Mouse (Mus musculus): ENCODE results near the gene Pgm5. TPM values are rescaled to one million over a fixed set of nuclear protein-coding genes. Genes with fewer than 3 reads are reported as not detected.
A peak's percentile ranks its signal among the peaks of the same experiment; 100 is the strongest.

Gene Pgm5
- polyA plus RNA-seq, 1 experiment from 2014 or later: 0.31 TPM

GRCm38 (mm10) chr19:24665771-24666170 lies 195.9 kb downstream of the Pgm5 start:
- no peak for ATAC-seq
- WGBS: 75% methylated on average over 11 of the region's 11 CpGs

GRCm38 (mm10) chr19:24662346-24662745 lies 199.3 kb downstream of the Pgm5 start:
- no peaks in the 10 kb centered on the region for H3K4me1 ChIP-seq (replicated peaks)
- H3K4me2 ChIP-seq (replicated peaks): no peak overlapping the region
- no peaks in the 10 kb centered on the region for H3K27me3 ChIP-seq
- H3K9me3 ChIP-seq: no peaks in the 10 kb centered on the region
- no peak overlapping the region for H3K9ac ChIP-seq (replicated peaks)
- WGBS: 100% methylated on average over 2 of the region's 2 CpGs
- no peak overlapping the region for H3K4me3 ChIP-seq (replicated peaks)
- no peak overlapping the region for H3K27ac ChIP-seq
- H3K36me3 ChIP-seq: no peaks in the 10 kb centered on the region
- ATAC-seq: no peak

More at GRCm38 (mm10) chr19:24665771-24666170, 195.9 kb downstream of the Pgm5 start:
- Histone ChIP-seq H3K9me3 (no peaks in the 10 kb centered on the region), H3K9ac (replicated peaks) (no peak overlapping the region), H3K4me2 (replicated peaks) (no peak overlapping the region), H3K27ac (no peak overlapping the region), H3K4me3 (replicated peaks) (no peak overlapping the region), H3K4me1 (replicated peaks) (no peaks in the 10 kb centered on the region), H3K36me3 (no peaks in the 10 kb centered on the region), H3K27me3 (no peaks in the 10 kb centered on the region)

GRCm38 (mm10) chr19:24656981-24657380 lies 204.7 kb downstream of the Pgm5 start:
- Histone ChIP-seq H3K27ac (no peak overlapping the region), H3K9me3 (no peaks in the 10 kb centered on the region), H3K4me1 (replicated peaks) (0 out of 2 replicates have a peak, but pooled peaks cover 8% of the 10 kb centered on the region), H3K27me3 (no peaks in the 10 kb centered on the region), H3K9ac (replicated peaks) (no peak overlapping the region), H3K4me2 (replicated peaks) (no peak overlapping the region), H3K36me3 (no peaks in the 10 kb centered on the region), H3K4me3 (replicated peaks) (no peak overlapping the region)
- ATAC-seq: no peak
- WGBS: 90% methylated on average over 3 of the region's 3 CpGs

- Histone ChIP-seq H3K4me3 (replicated peaks) (no peak overlapping the region), H3K4me1 (replicated peaks) (peaks cover 23% of the 10 kb centered on the region), H3K27ac (no peak overlapping the region), H3K9ac (replicated peaks) (no peak overlapping the region), H3K4me2 (replicated peaks) (no peak overlapping the region), H3K9me3 (no peaks in the 10 kb centered on the region), H3K27me3 (no peaks in the 10 kb centered on the region), H3K36me3 (no peaks in the 10 kb centered on the region)
- ATAC-seq: no peak
- WGBS: 89% methylated on average over 9 of the region's 9 CpGs
Observed at GRCm38 (mm10) chr19:24653230-24653799, 208.3 kb downstream of the Pgm5 start.

- Histone ChIP-seq H3K9me3 (no peaks in the 10 kb centered on the region), H3K27ac (no peak overlapping the region), H3K27me3 (no peaks in the 10 kb centered on the region), H3K4me1 (replicated peaks) (peaks cover 23% of the 10 kb centered on the region), H3K36me3 (no peaks in the 10 kb centered on the region), H3K4me2 (replicated peaks) (no peak overlapping the region), H3K9ac (replicated peaks) (no peak overlapping the region), H3K4me3 (replicated peaks) (no peak overlapping the region)
- no peak for ATAC-seq
- WGBS: 33% methylated on average over 6 of the region's 6 CpGs
Observed at GRCm38 (mm10) chr19:24652342-24653019, 209.2 kb downstream of the Pgm5 start.

GRCm38 (mm10) chr19:24651595-24651994 lies 210.1 kb downstream of the Pgm5 start:
- Histone ChIP-seq H3K9ac (replicated peaks) (no peak overlapping the region), H3K9me3 (no peaks in the 10 kb centered on the region), H3K27me3 (no peaks in the 10 kb centered on the region), H3K27ac (no peak overlapping the region), H3K4me2 (replicated peaks) (no peak overlapping the region), H3K4me3 (replicated peaks) (no peak overlapping the region), H3K4me1 (replicated peaks) (peaks cover 23% of the 10 kb centered on the region), H3K36me3 (no peaks in the 10 kb centered on the region)
- ATAC-seq: no peak
- 31% methylated on average over 2 of the region's 2 CpGs for WGBS

GRCm38 (mm10) chr19:24650428-24650827 lies 211.2 kb downstream of the Pgm5 start:
- Histone ChIP-seq H3K9ac (replicated peaks) (no peak overlapping the region), H3K4me1 (replicated peaks) (peaks cover 23% of the 10 kb centered on the region), H3K4me3 (replicated peaks) (no peak overlapping the region), H3K27me3 (no peaks in the 10 kb centered on the region), H3K27ac (no peak overlapping the region), H3K36me3 (no peaks in the 10 kb centered on the region), H3K9me3 (no peaks in the 10 kb centered on the region), H3K4me2 (replicated peaks) (no peak overlapping the region)
- 0 out of 2 replicates have a peak, but pooled peaks have one; percentile 6 for ATAC-seq
- WGBS: 73% methylated on average over 8 of the region's 8 CpGs

GRCm38 (mm10) chr19:24648016-24648415 lies 213.6 kb downstream of the Pgm5 start:
- 85% methylated on average over 8 of the region's 8 CpGs for WGBS
- Histone ChIP-seq H3K4me2 (replicated peaks) (no peak overlapping the region), H3K36me3 (no peaks in the 10 kb centered on the region), H3K9ac (replicated peaks) (no peak overlapping the region), H3K4me3 (replicated peaks) (no peak overlapping the region), H3K27me3 (no peaks in the 10 kb centered on the region), H3K9me3 (no peaks in the 10 kb centered on the region), H3K4me1 (replicated peaks) (peaks cover 23% of the 10 kb centered on the region), H3K27ac (no peak overlapping the region)
- ATAC-seq: no peak

GRCm38 (mm10) chr19:24646162-24646829 lies 215.4 kb downstream of the Pgm5 start:
- no peak overlapping the region for H3K9ac ChIP-seq (replicated peaks)
- 79% methylated on average over 8 of the region's 8 CpGs for WGBS
- H3K27ac ChIP-seq: no peak overlapping the region
- H3K27me3 ChIP-seq: no peaks in the 10 kb centered on the region
- peaks cover 8% of the 10 kb centered on the region for H3K4me1 ChIP-seq (replicated peaks)
- H3K4me2 ChIP-seq (replicated peaks): no peak overlapping the region
- H3K36me3 ChIP-seq: no peaks in the 10 kb centered on the region
- H3K9me3 ChIP-seq: no peaks in the 10 kb centered on the region
- H3K4me3 ChIP-seq (replicated peaks): no peak overlapping the region
- ATAC-seq: no peak

- no peaks in the 10 kb centered on the region for H3K4me1 ChIP-seq (replicated peaks)
- ATAC-seq: no peak
- no peak overlapping the region for H3K27ac ChIP-seq
- WGBS: 81% methylated on average over 10 of the region's 10 CpGs
- no peak overlapping the region for H3K4me3 ChIP-seq (replicated peaks)
- H3K4me2 ChIP-seq (replicated peaks): no peak overlapping the region
- H3K36me3 ChIP-seq: no peaks in the 10 kb centered on the region
- H3K9ac ChIP-seq (replicated peaks): no peak overlapping the region
- H3K27me3 ChIP-seq: no peaks in the 10 kb centered on the region
- no peaks in the 10 kb centered on the region for H3K9me3 ChIP-seq
Observed at GRCm38 (mm10) chr19:24644971-24645370, 216.7 kb downstream of the Pgm5 start.

- Histone ChIP-seq H3K27ac (no peak overlapping the region), H3K9ac (replicated peaks) (no peak overlapping the region), H3K9me3 (no peaks in the 10 kb centered on the region), H3K4me3 (replicated peaks) (no peak overlapping the region), H3K4me2 (replicated peaks) (no peak overlapping the region), H3K27me3 (no peaks in the 10 kb centered on the region), H3K4me1 (replicated peaks) (no peaks in the 10 kb centered on the region), H3K36me3 (no peaks in the 10 kb centered on the region)
- ATAC-seq: no peak
- 87% methylated on average over 6 of the region's 6 CpGs for WGBS
Observed at GRCm38 (mm10) chr19:24640982-24641381, 220.7 kb downstream of the Pgm5 start.

- no peak overlapping the region for H3K4me3 ChIP-seq (replicated peaks)
- H3K4me1 ChIP-seq (replicated peaks): no peaks in the 10 kb centered on the region
- no peak overlapping the region for H3K4me2 ChIP-seq (replicated peaks)
- no peak for ATAC-seq
- no peak overlapping the region for H3K9ac ChIP-seq (replicated peaks)
- no peaks in the 10 kb centered on the region for H3K36me3 ChIP-seq
- H3K27ac ChIP-seq: no peak overlapping the region
- 97% methylated on average over 6 of the region's 6 CpGs for WGBS
- H3K9me3 ChIP-seq: no peaks in the 10 kb centered on the region
- no peaks in the 10 kb centered on the region for H3K27me3 ChIP-seq
Observed at GRCm38 (mm10) chr19:24637988-24638387, 223.7 kb downstream of the Pgm5 start.
